In the genomic region with DNA sequence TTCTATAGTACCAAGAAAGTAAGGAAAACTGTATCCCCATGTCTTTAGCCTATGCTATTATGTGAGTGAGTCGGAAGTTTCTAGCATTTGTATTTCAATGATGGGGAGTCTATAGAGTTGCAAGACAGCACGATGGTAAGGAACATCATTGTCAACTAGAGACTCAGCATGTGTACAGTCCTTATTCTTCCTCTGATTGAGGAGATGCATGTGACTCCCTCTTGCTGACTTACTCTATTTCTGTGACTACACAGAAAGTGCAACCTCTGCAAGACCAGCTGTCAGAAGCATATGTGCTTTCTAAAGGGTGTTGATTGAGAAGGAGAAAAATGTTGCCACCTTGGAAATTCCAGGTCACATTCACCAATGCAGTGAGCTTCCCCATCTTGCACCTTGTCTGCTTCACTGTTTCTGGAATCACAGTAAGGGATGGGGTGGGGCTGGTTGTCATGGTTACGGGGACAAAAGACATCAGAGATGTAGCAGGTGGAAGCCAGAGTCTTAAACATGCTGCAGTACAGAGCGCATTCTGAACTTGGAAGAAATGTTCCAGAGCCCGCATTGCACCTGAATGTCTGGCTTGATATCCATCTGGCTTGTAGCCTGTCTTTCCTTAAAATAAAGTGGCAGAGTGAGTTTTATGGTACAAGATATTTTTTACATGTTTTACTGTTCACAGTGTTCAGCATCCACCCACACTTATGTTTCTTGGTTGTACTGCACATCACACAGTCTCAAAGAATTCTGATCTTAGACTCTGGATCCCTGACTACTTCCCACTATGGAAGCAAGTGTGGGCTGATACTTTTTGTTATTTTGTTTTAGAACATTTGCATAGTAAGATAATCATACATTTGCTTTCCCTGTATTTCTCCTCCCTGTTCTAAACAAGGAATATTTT, we compare ENCODE assay signal across 12 mouse cellular contexts. TPM values are rescaled to one million over a fixed set of nuclear protein-coding genes. Genes with fewer than 3 reads are reported as not detected.
DNase-seq lines count a peak whose midpoint lies in the region; ATAC-seq lines count a peak whose summit lies in the region.
"Had no signal": no experiment of that assay in that cellular context is flagged by ENCODE, and none has a peak within 500 bp of the region (broad histone marks: within the 10 kb centered on the region; RNA-seq: fewer than 3 reads in every experiment).

No protein-coding gene starts in this region.

- whole genome bisulfite sequencing in midbrain, embryonic 15.5 days: 74% methylated on average over 5 of the region's 5 CpGs
- WGBS in heart, embryonic 11.5 days (ENCODE audit: insufficient replicate concordance): 78% methylated on average over 5 of the region's 5 CpGs

- no peak overlapping the region for H3K9ac ChIP-seq in midbrain, embryonic 15.5 days
- H3K9ac ChIP-seq in heart, embryonic 11.5 days (ENCODE audit: low read depth, low read length): no peak overlapping the region

- H3K4me2 ChIP-seq in midbrain, embryonic 15.5 days: no peak overlapping the region
- H3K4me2 ChIP-seq in heart, embryonic 11.5 days: no peak overlapping the region

- 0 out of 2 replicates have a peak, but pooled peaks have one; percentile 6 for ATAC-seq in cerebellum, adult (ENCODE audit: insufficient number of reproducible peaks, low FRiP score, low TSS enrichment)
- peak; percentile 92 for ATAC-seq in midbrain, embryonic 15.5 days (replicated peaks)
- no peak for ATAC-seq in heart, embryonic 11.5 days (replicated peaks; ENCODE audit: insufficient number of reproducible peaks, low FRiP score, low TSS enrichment)

- no peak overlapping the region for H3K4me3 ChIP-seq in midbrain, embryonic 15.5 days
- no peak overlapping the region for H3K4me3 ChIP-seq in heart, embryonic 11.5 days (ENCODE audit: low read depth, low read length)

- no peak overlapping the region for H3K27ac ChIP-seq in midbrain, embryonic 15.5 days
- H3K27ac ChIP-seq in heart, embryonic 11.5 days (ENCODE audit: low read depth, low read length): no peak overlapping the region
- H3K27ac ChIP-seq: kidney, postnatal 0 days had no signal

- H3K4me1 ChIP-seq in midbrain, embryonic 15.5 days: peaks cover 4% of the 10 kb centered on the region; the same call in 1 of the 2 replicates
- no peaks in the 10 kb centered on the region for H3K4me1 ChIP-seq in heart, embryonic 11.5 days (ENCODE audit: control insufficient read depth, insufficient read depth, low read length)

- no peaks in the 10 kb centered on the region for H3K9me3 ChIP-seq in midbrain, embryonic 15.5 days
- no peaks in the 10 kb centered on the region for H3K9me3 ChIP-seq in heart, embryonic 11.5 days (replicated peaks; ENCODE audit: control insufficient read depth, low read length)

- no peak for DNase-seq in cerebellum, postnatal 36 days
- DNase-seq in brain, adult 2 months (ENCODE audit: low read depth, low spot score): peak; percentile 88
- DNase-seq in layer of hippocampus, adult 18-20 months (ENCODE audit: low spot score in 2 of 2): peak; percentile 21 to 65
- no peak for DNase-seq in gastrocnemius, adult 18-20 months (ENCODE audit: low spot score)
- no peak for DNase-seq in kidney, postnatal 10 days
- DNase-seq: heart, postnatal 14 days had no signal

- no peaks in the 10 kb centered on the region for H3K36me3 ChIP-seq in midbrain, embryonic 15.5 days (replicated peaks)
- no peaks in the 10 kb centered on the region for H3K36me3 ChIP-seq in heart, embryonic 11.5 days (ENCODE audit: control insufficient read depth, insufficient read depth, low read length)

- no peaks in the 10 kb centered on the region for H3K27me3 ChIP-seq in midbrain, embryonic 15.5 days (replicated peaks)
- H3K27me3 ChIP-seq in heart, embryonic 11.5 days (ENCODE audit: control insufficient read depth, insufficient read depth, low read length): no peaks in the 10 kb centered on the region

RNA-seq across cellular contexts. Expression of gene Hrasls, which starts 7.2 kb away (rescaled TPM):
- total RNA-seq in layer of hippocampus, adult 18-20 months (2021): 10 to 100 TPM; 13.9 to 16.5 TPM
- polyA plus RNA-seq in midbrain, embryonic 15.5 days (2015; fragmentation: Nextera tagmentation; extraction: Ambion mirVana): 4.7 and 4.8 TPM in 2 replicates
- polyA plus RNA-seq in heart, embryonic 11.5 days (2014; fragmentation: Nextera tagmentation; extraction: Ambion mirVana): 4.7 and 5.7 TPM in 2 replicates
- total RNA-seq in gastrocnemius, adult 18-20 months (2021): 10 to 100 TPM; 67.0 to 72.6 TPM
- total RNA-seq: megakaryocyte progenitor cell, adult 5-6 weeks had no signal
- polyA plus RNA-seq: liver, adult 2 months had no signal

Comparison
In these comparisons a context has a peak if more than half of its experiments do, and no peak if none do; other contexts are left out.
1. DNase-seq: peak in brain, adult 2 months (single experiment) and layer of hippocampus, adult 18-20 months (2 of 2); none in cerebellum, postnatal 36 days (0 of 2), gastrocnemius, adult 18-20 months (single experiment) and kidney, postnatal 10 days (single experiment).